Mouse (Mus musculus) E14TG2a.4 (cell line): ENCODE measurements at regions not wholly inside any gene's neighbourhood (a gene's known extent, or its start where the extent isn't known, plus 50 kb on each side); places are given as distances from the start of the nearest gene placed in this dataset.

Source experiments
- CTCF ChIP-seq: conservative IDR thresholded peaks from 2 replicates; pipeline ENCODE4 v1.5.1; 2014; ENCODE audit warnings: low read length
- NANOG ChIP-seq: IDR thresholded peaks from 2 replicates; pipeline ENCODE4 v1.6.1; 2014; ENCODE audit warnings: borderline replicate concordance, low read length, mixed read lengths

- TF ChIP-seq CTCF: no peak
- no peak for TF ChIP-seq NANOG
Measured at GRCm38 (mm10) chr12:15688342-15688741, 128.4 kb downstream of the Trib2 start.
